Mouse (Mus musculus): ENCODE measurements around the gene Acot11. TPM values are rescaled to one million over a fixed set of nuclear protein-coding genes. Genes with fewer than 3 reads are reported as not detected.
A peak's percentile ranks its signal among the peaks of the same experiment; 100 is the strongest.
"Not testable (repeated sequence)": the region's sequence is repeated elsewhere in the genome, so short reads cannot be mapped to it uniquely, and the experiment has no call there.

Acot11 gene
- total RNA-seq, 2 experiments from 2014 or later = 43.7 to 53.3 TPM

- no peak for DNase-seq (ENCODE audit: low spot score in 2 of 2)
Measured at GRCm38 (mm10) chr4:106783137-106783536, 21.7 kb downstream of the Acot11 start.

GRCm38 (mm10) chr4:106780045-106780444 is 24.8 kb downstream of the Acot11 start:
- peak in 1 of 2 experiments; percentile 45 for DNase-seq (ENCODE audit: low spot score in 2 of 2)

- DNase-seq (ENCODE audit: low spot score in 2 of 2) = peak; percentile 72 to 91
Measured at GRCm38 (mm10) chr4:106778116-106778788, 26.5 kb downstream of the Acot11 start.

- DNase-seq (ENCODE audit: low spot score in 2 of 2) = peak; percentile 59 to 72
Measured at GRCm38 (mm10) chr4:106776998-106777397, 27.8 kb downstream of the Acot11 start.

- not testable (repeated sequence) for DNase-seq (ENCODE audit: low spot score in 2 of 2)
Measured at GRCm38 (mm10) chr4:106775767-106776166, 29.0 kb downstream of the Acot11 start.

- DNase-seq (ENCODE audit: low spot score in 2 of 2) = no peak
Measured at GRCm38 (mm10) chr4:106772558-106772957, 32.2 kb downstream of the Acot11 start.

GRCm38 (mm10) chr4:106769306-106769705 is 35.5 kb downstream of the Acot11 start:
- no peak for DNase-seq (ENCODE audit: low spot score in 2 of 2)

- no peak for DNase-seq (ENCODE audit: low spot score in 2 of 2)
Measured at GRCm38 (mm10) chr4:106764166-106764565, 40.6 kb downstream of the Acot11 start.

GRCm38 (mm10) chr4:106751726-106752125 is 53.1 kb downstream of the Acot11 start:
- DNase-seq (ENCODE audit: low spot score in 2 of 2) = no peak

- DNase-seq (ENCODE audit: low spot score in 2 of 2) = peak; percentile 74 to 85
Measured at GRCm38 (mm10) chr4:106749699-106750098, 55.1 kb downstream of the Acot11 start.

GRCm38 (mm10) chr4:106747001-106747580 is 57.7 kb downstream of the Acot11 start:
- DNase-seq (ENCODE audit: low spot score in 2 of 2) = no peak

GRCm38 (mm10) chr4:106745862-106746261 is 58.9 kb downstream of the Acot11 start:
- no peak for DNase-seq (ENCODE audit: low spot score in 2 of 2)

GRCm38 (mm10) chr4:106737904-106738303 is 66.9 kb downstream of the Acot11 start:
- peak in 1 of 2 experiments; percentile 49 for DNase-seq (ENCODE audit: low spot score in 2 of 2)

- DNase-seq (ENCODE audit: low spot score in 2 of 2) = not testable (repeated sequence)
Measured at GRCm38 (mm10) chr4:106736884-106737283, 67.9 kb downstream of the Acot11 start.

- no peak for DNase-seq (ENCODE audit: low spot score in 2 of 2)
Measured at GRCm38 (mm10) chr4:106733636-106734035, 71.2 kb downstream of the Acot11 start, which contains the start of gene Fam151a. TSS of gene Fam151a (plus strand) at chr4:106733889.

GRCm38 (mm10) chr4:106730814-106731213 is 74.0 kb downstream of the Acot11 start, which contains the start of gene Mroh7:
TSS of gene Mroh7 (minus strand) at chr4:106730925.
- DNase-seq (ENCODE audit: low spot score in 2 of 2) = no peak

- DNase-seq (ENCODE audit: low spot score in 2 of 2) = no peak
Measured at GRCm38 (mm10) chr4:106720631-106721030, 84.2 kb downstream of the Acot11 start.

- DNase-seq (ENCODE audit: low spot score in 2 of 2) = no peak
Measured at GRCm38 (mm10) chr4:106713622-106714021, 91.2 kb downstream of the Acot11 start.

- DNase-seq (ENCODE audit: low spot score in 2 of 2) = peak; percentile 80 to 81
Measured at GRCm38 (mm10) chr4:106708408-106708807, 96.4 kb downstream of the Acot11 start.

GRCm38 (mm10) chr4:106707957-106708356 is 96.8 kb downstream of the Acot11 start:
- DNase-seq (ENCODE audit: low spot score in 2 of 2) = no peak

GRCm38 (mm10) chr4:106705096-106705665 is 99.6 kb downstream of the Acot11 start:
- peak in 1 of 2 experiments; percentile 41 for DNase-seq (ENCODE audit: low spot score in 2 of 2)

- peak; percentile 63 to 74 for DNase-seq (ENCODE audit: low spot score in 2 of 2)
Measured at GRCm38 (mm10) chr4:106704416-106704815, 100.4 kb downstream of the Acot11 start.
